Mouse (Mus musculus) cerebellum, adult 2 months (tissue): ENCODE results near the gene Daglb.

Source experiments
- CTCF ChIP-seq: fragments of 200-500 bp; IDR thresholded peaks from 2 replicates; pipeline ENCODE4 v1.5.1; 2011; ENCODE audit warnings: low read depth, mild to moderate bottlenecking, control low read depth, low read length, moderate library complexity, borderline replicate concordance; ENCODE audit not compliant: insufficient read depth
- POLR2A ChIP-seq: fragments of 200-500 bp; IDR thresholded peaks from 2 replicates; pipeline ENCODE4 v1.6.1; 2011; ENCODE audit warnings: low read length, control low read depth, borderline replicate concordance; ENCODE audit not compliant: insufficient read depth

GRCm38 (mm10) chr5:143464100-143464756 is at the start of gene Daglb:
- TF ChIP-seq CTCF (no peak), POLR2A (peak; percentile 96)
